In the genomic region with DNA sequence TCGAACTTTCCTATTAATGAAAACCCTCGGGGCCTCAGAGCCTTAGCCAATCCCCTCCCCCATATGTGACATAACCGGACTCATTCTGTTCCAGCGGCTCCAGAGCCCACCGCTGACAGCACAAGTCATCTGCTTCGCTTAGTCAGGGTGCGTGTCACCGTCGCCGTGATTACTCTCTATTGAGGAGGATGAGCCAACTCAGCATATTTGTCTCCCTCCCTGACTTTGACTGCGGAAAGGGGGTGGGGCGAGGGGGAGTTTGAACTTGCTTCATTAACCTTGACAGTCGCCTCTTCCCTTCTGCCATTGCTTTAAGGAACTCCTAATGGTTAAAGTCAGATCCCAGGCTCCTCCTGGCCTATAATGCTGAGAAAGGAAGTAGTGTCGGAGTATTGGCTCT, we compare ENCODE assay signal across 8 mouse cellular contexts. TPM values are rescaled to one million over a fixed set of nuclear protein-coding genes. Genes with fewer than 3 reads are reported as not detected.
A peak's percentile ranks its signal among the peaks of the same experiment; 100 is the strongest.
DNase-seq lines count a peak whose midpoint lies in the region; ATAC-seq and TF ChIP-seq lines count a peak whose summit lies in the region.

No protein-coding gene starts in this region.

- 0 out of 2 replicates have a peak overlapping the region, but pooled peaks have one; percentile 4 for H3K9ac ChIP-seq in lung, embryonic 16.5 days (ENCODE audit: low read length)
- 0 out of 2 replicates have a peak overlapping the region, but pooled peaks have one; percentile 18 for H3K9ac ChIP-seq in embryonic facial prominence, embryonic 11.5 days (replicated peaks; ENCODE audit: low read length)

- peak; percentile 37; the same call in 1 of the 2 replicates for ATAC-seq in lung, embryonic 16.5 days (ENCODE audit: low read depth)
- no peak for ATAC-seq in embryonic facial prominence, embryonic 11.5 days (replicated peaks; ENCODE audit: insufficient number of reproducible peaks, low FRiP score, low TSS enrichment, low read depth)
- ATAC-seq in megakaryocyte-erythroid progenitor cell, adult 5-6 weeks (replicated peaks; ENCODE audit: low FRiP score, low TSS enrichment, poor library complexity, severe bottlenecking) = peak; percentile 18; the same call in 1 of the 2 replicates

- intact Hi-C loops in left cerebral cortex, adult 2 months (cut with DNase I) = no loop called here

- no peak overlapping the region for H3K27ac ChIP-seq in lung, embryonic 16.5 days (ENCODE audit: low read length)
- no peak overlapping the region for H3K27ac ChIP-seq in embryonic facial prominence, embryonic 11.5 days (replicated peaks; ENCODE audit: low read depth, low read length)
- H3K27ac ChIP-seq in left cerebral cortex, adult 2 months = no peak overlapping the region

- peak overlapping the region; percentile 27 for H3K4me3 ChIP-seq in lung, embryonic 16.5 days (ENCODE audit: low read length)
- 0 out of 2 replicates have a peak overlapping the region, but pooled peaks have one; percentile 5 for H3K4me3 ChIP-seq in embryonic facial prominence, embryonic 11.5 days (ENCODE audit: low read depth, low read length)
- no peak overlapping the region for H3K4me3 ChIP-seq in left cerebral cortex, adult 2 months

- 13% methylated on average over 14 of the region's 14 CpGs for WGBS in lung, embryonic 16.5 days
- 12% methylated on average over 14 of the region's 14 CpGs for WGBS in embryonic facial prominence, embryonic 11.5 days

- no peaks in the 10 kb centered on the region for H3K9me3 ChIP-seq in lung, embryonic 16.5 days (ENCODE audit: control insufficient read depth, low read length)
- no peaks in the 10 kb centered on the region for H3K9me3 ChIP-seq in embryonic facial prominence, embryonic 11.5 days (replicated peaks; ENCODE audit: control insufficient read depth, low read length)

- H3K36me3 ChIP-seq in lung, embryonic 16.5 days (ENCODE audit: control insufficient read depth, insufficient read depth, low read length) = no peaks in the 10 kb centered on the region
- H3K36me3 ChIP-seq in embryonic facial prominence, embryonic 11.5 days (replicated peaks; ENCODE audit: control insufficient read depth, insufficient read depth, low read depth, low read length) = no peaks in the 10 kb centered on the region

- DNase-seq in lung, adult 18-20 months = no peak
- DNase-seq in embryonic facial prominence, embryonic 11.5 days (ENCODE audit: low spot score) = no peak
- DNase-seq in induced T-regulatory cell, adult 2 months (ENCODE audit: low read depth) = peak; percentile 37
- no peak for DNase-seq in left cerebral cortex, adult 2 months (ENCODE audit: extremely low spot score in 1 of 2, low spot score in 2 of 2)
- DNase-seq in right cerebral cortex, postnatal 14 days = no peak
- no peak for DNase-seq in adipocyte (ENCODE audit: low spot score)

- peak overlapping the region; percentile 52 for H3K4me2 ChIP-seq in lung, embryonic 16.5 days (ENCODE audit: low read depth, low read length)
- H3K4me2 ChIP-seq in embryonic facial prominence, embryonic 11.5 days (ENCODE audit: low read depth, low read length) = peak overlapping the region; percentile 43

- TF ChIP-seq CTCF in left cerebral cortex, adult 2 months (IDR thresholded peaks at IDR 0.05) = no peak

- H3K4me1 ChIP-seq in lung, embryonic 16.5 days (replicated peaks; ENCODE audit: control insufficient read depth, insufficient read depth, low read length) = peaks cover 9% of the 10 kb centered on the region
- H3K4me1 ChIP-seq in embryonic facial prominence, embryonic 11.5 days (ENCODE audit: control insufficient read depth, insufficient read depth, low read length) = no peaks in the 10 kb centered on the region

- no peaks in the 10 kb centered on the region for H3K27me3 ChIP-seq in lung, embryonic 16.5 days (ENCODE audit: control insufficient read depth, insufficient read depth, low read depth, low read length)
- no peaks in the 10 kb centered on the region for H3K27me3 ChIP-seq in embryonic facial prominence, embryonic 11.5 days (ENCODE audit: control insufficient read depth, insufficient read depth, low read length)

RNA-seq across cellular contexts. Expression of gene Pcnx, which starts 14.8 kb away (rescaled TPM):
- polyA plus RNA-seq in lung, embryonic 16.5 days (2015; fragmentation: Nextera tagmentation; extraction: Ambion mirVana) = 10.2 and 15.2 TPM in 2 replicates
- 13.3 and 15.6 TPM in 2 replicates for polyA plus RNA-seq in embryonic facial prominence, embryonic 11.5 days (2014; fragmentation: Nextera tagmentation; extraction: Ambion mirVana)
- 16.3 and 33.8 TPM in 2 replicates for total RNA-seq in megakaryocyte-erythroid progenitor cell, adult 5-6 weeks (2014; fragmentation: Nextera tagmentation)
- total RNA-seq in megakaryocyte-erythroid progenitor cell, adult 5-6 weeks (2017) = 3.9 and 6.4 TPM in 2 replicates
- 100 to 1,000 TPM in 1 of 2 experiments, 10 to 100 TPM in 1; 99.3 to 109 TPM for total RNA-seq in left cerebral cortex, adult 2 months (2021)
